Mouse (Mus musculus): ENCODE results near the gene Kank4. TPM values are rescaled to one million over a fixed set of nuclear protein-coding genes. Genes with fewer than 3 reads are reported as not detected.

Kank4 gene
- 0.13 and 0.33 TPM in 2 replicates for polyA plus RNA-seq (2014; fragmentation: Nextera tagmentation; extraction: Ambion mirVana)

DNA sequence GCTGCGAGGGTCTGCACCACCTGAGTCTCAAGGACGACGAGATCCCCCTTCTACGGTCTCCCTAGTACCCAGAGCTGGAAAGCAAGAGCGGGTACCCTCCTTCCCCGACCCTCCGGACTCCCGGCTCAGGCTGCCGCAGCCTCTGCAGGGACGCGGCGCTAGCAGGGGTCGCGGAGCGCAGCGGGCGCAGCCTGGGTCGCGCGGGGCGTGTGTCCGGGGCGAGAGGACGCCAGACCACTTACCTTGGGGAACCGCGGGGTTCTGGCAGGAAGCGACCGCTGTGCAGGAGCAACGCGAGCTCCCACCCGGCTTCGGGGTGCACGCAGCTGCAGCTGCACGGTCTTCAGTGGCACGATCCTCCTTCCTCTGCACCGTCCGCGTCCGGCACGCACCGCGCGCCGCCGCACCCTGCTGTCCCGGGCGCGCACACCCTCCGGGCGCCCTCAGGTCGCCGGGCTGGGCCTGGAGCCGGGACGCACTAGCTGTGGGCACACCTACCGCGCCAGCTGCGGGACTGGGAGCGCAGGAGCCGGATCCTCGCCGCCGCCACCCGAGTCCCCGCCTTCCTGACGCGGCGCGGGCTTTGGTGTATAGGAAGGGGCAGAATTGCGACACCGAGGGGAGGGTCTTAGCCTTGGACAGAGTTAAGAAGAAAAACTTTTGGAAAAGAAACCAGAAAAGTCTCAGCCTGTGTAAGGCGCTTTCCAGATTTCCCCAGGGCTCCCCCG, at the start of gene Kank4:
Gene Kank4 (minus strand): TSS at position 354 of the 728 bp plus-strand sequence.
- no peaks in the 10 kb centered on the region for H3K9me3 ChIP-seq (ENCODE audit: control insufficient read depth, low read length)
- ATAC-seq (replicated peaks; ENCODE audit: low FRiP score) (0 out of 2 replicates have a peak, but pooled peaks have one; percentile 31), DNase-seq (ENCODE audit: low spot score) (peak; percentile 41)
- peak within 1 kb of the TSS; percentile 71 for H3K4me2 ChIP-seq
- H3K4me1 ChIP-seq (replicated peaks; ENCODE audit: control insufficient read depth, insufficient read depth, low read length), result no peaks in the 10 kb centered on the region
- WGBS, result under 1% methylated on average over 62 of the region's 72 CpGs
- H3K4me3 ChIP-seq (ENCODE audit: low read depth, low read length), result peak within 1 kb of the TSS; percentile 53
- H3K36me3 ChIP-seq (ENCODE audit: control insufficient read depth, insufficient read depth, low read length), result no peaks in the 10 kb centered on the region
- no peak within 1 kb of the TSS for H3K27ac ChIP-seq (ENCODE audit: low read depth, low read length)
- H3K9ac ChIP-seq (ENCODE audit: low read depth, low read length), result no peak within 1 kb of the TSS
- peaks cover 39% of the 10 kb centered on the region for H3K27me3 ChIP-seq (replicated peaks; ENCODE audit: control insufficient read depth, insufficient read depth, low read length)

DNA sequence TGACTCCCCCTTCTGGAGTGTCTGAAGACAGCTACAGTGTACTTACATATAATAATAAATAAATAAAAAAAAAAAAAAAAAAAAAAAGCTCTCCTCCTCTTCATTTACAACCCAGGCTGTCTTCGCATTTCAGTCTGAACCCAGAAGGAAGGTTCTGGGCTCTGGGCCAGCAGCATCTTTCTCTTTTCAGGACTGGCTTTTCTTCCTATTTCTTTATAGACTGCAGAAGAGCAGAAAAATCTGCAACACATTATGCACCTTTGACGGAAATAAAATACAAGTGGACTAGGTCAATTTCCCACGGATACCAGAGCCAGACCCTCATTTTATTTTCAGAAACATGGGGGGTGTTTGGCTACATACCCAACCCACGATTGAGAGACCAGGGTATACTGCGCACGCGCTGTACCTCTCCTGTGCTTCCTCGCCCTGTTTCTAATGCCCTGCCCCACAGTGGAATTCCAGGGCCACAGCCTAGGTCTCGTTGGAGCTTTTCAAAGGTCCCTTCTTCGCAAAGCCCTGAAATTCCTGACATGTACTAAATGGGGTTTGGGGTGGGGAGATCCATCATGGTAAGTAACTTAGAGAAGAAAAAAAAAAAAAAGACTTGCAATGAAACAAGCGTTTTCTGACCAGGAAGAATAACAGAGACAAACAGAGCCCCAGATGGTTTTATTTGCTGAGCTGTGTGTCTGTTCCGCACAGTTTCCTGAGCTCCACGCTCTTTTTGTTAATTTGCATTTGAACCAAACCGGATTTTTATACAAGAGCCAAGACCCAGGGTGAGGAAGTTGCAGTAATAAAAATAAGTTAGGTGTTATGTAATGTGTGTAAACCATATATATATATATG, 48.3 kb upstream of the Kank4 start:
- no peaks in the 10 kb centered on the region for H3K27me3 ChIP-seq (replicated peaks; ENCODE audit: control insufficient read depth, insufficient read depth, low read length)
- no peaks in the 10 kb centered on the region for H3K9me3 ChIP-seq (ENCODE audit: control insufficient read depth, low read length)
- DNase-seq (ENCODE audit: low spot score) (no peak), ATAC-seq (replicated peaks; ENCODE audit: low FRiP score) (no peak)
- no peak overlapping the region for H3K9ac ChIP-seq (ENCODE audit: low read depth, low read length)
- H3K36me3 ChIP-seq (ENCODE audit: control insufficient read depth, insufficient read depth, low read length), result no peaks in the 10 kb centered on the region
- no peak overlapping the region for H3K27ac ChIP-seq (ENCODE audit: low read depth, low read length)
- H3K4me1 ChIP-seq (replicated peaks; ENCODE audit: control insufficient read depth, insufficient read depth, low read length), result no peaks in the 10 kb centered on the region
- no peak overlapping the region for H3K4me3 ChIP-seq (ENCODE audit: low read depth, low read length)
- WGBS, result 85% methylated on average over 14 of the region's 14 CpGs
- H3K4me2 ChIP-seq, result no peak overlapping the region

DNA sequence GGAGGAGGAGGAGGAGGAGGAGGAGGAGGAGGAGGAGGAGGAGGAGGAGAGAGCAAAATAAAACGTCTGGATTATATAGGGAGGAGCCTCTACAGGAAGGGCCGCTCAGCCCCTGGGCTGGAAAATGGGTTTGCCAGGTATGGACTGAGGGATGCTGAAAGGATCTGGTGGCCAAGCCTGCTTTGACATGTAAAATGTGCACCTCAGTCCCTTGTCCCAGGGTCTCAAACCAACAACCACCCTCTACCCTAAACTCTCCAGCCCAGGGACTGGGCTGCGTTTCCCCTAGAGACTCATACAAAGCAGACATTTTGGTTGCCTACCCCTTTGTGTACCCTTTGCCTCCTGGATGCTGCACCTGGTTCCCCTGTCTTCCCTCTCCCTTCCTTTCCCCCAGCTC, 47.2 kb upstream of the Kank4 start:
- Histone ChIP-seq H3K36me3 (ENCODE audit: control insufficient read depth, insufficient read depth, low read length) (no peaks in the 10 kb centered on the region), H3K4me1 (replicated peaks; ENCODE audit: control insufficient read depth, insufficient read depth, low read length) (no peaks in the 10 kb centered on the region), H3K27ac (ENCODE audit: low read depth, low read length) (no peak overlapping the region), H3K9me3 (ENCODE audit: control insufficient read depth, low read length) (no peaks in the 10 kb centered on the region; the same call in 1 of the 2 replicates), H3K27me3 (replicated peaks; ENCODE audit: control insufficient read depth, insufficient read depth, low read length) (no peaks in the 10 kb centered on the region), H3K4me2 (no peak overlapping the region), H3K4me3 (ENCODE audit: low read depth, low read length) (no peak overlapping the region), H3K9ac (ENCODE audit: low read depth, low read length) (no peak overlapping the region)
- no peak for DNase-seq (ENCODE audit: low spot score)
- WGBS, result 67% methylated on average over 3 of the region's 3 CpGs
- ATAC-seq (replicated peaks; ENCODE audit: low FRiP score), result no peak

DNA sequence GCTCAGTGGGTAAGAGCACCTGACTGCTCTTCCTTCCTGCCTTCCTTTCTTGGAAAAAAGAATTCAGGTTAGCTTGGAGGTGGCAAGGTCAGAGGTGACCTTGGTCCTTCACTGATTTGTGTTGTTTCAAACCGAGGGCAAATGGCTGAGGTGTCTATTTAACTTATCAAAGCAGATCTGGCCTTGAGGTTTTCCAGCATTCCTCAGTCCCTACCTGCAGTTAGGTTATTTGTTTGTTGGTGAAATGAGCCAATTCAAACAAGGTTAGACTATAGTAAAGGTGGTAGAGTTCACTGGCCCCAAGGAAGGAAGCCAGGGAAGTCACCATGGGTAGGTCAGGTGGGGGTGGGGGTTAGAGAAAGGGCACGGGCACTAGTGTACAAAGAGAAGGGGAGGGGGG, 46.8 kb upstream of the Kank4 start:
- WGBS, result 43% methylated on average over 1 of the region's 2 CpGs
- no peak for ATAC-seq (replicated peaks; ENCODE audit: low FRiP score)
- no peak overlapping the region for H3K9ac ChIP-seq (ENCODE audit: low read depth, low read length)
- no peaks in the 10 kb centered on the region for H3K4me1 ChIP-seq (replicated peaks; ENCODE audit: control insufficient read depth, insufficient read depth, low read length)
- H3K27me3 ChIP-seq (replicated peaks; ENCODE audit: control insufficient read depth, insufficient read depth, low read length), result no peaks in the 10 kb centered on the region
- H3K4me2 ChIP-seq, result no peak overlapping the region
- H3K27ac ChIP-seq (ENCODE audit: low read depth, low read length), result no peak overlapping the region
- no peak overlapping the region for H3K4me3 ChIP-seq (ENCODE audit: low read depth, low read length)
- no peaks in the 10 kb centered on the region for H3K36me3 ChIP-seq (ENCODE audit: control insufficient read depth, insufficient read depth, low read length)
- no peaks in the 10 kb centered on the region; the same call in 1 of the 2 replicates for H3K9me3 ChIP-seq (ENCODE audit: control insufficient read depth, low read length)
- no peak for DNase-seq (ENCODE audit: low spot score)

DNA sequence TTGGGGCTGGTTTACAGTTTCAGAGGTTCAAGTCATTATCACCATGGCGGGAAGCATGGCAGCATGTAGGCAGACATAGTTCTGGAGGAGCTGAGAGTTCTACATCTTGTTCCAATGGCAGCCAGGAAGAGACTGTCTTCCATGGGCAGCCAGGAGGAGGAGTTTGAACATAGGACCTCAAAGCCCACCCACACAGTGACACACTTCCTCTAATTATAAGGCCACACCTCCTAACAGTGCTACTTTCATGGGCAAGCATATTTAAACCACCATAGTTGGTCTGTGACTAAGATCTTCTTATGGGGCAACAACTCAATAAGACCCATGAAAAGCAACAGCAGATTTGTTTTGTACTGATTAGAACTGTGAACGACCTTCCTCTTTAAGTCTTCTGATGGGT, 46.1 kb upstream of the Kank4 start:
- ATAC-seq (replicated peaks; ENCODE audit: low FRiP score), result no peak
- WGBS, result 78% methylated on average over 2 of the region's 2 CpGs
- no peak overlapping the region for H3K9ac ChIP-seq (ENCODE audit: low read depth, low read length)

DNA sequence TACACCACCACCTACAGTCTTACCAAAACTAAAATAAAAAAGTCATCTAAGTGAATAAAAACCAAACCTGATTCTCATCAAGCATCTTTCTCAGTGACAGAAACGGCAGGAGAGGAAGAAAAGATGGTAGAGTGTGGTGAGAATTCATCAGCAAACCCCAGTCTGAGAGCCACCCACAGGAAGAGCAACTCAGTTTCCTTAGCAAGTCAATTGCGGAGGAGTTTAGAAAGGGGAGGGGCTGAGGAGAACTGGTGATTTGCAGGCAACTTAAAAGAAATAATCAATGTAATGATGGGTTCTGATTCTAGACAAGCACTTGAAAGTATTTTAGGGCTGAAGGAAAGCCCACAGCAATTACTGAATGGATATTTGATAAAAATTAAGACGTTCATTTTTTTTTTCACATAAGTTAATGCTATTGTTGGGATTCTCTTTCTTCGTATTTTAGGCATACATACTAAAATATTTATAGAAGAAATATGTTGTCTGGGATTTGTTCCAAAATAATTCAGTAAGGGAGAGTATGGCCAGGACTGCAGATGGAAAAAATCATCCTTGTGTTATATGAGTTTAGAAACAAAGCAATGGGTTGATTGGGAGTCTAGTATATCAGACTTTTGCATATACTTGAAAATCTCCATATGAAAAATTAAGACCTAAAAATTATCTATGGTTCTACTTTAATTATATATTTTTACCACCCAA, 41.0 kb upstream of the Kank4 start:
- Histone ChIP-seq H3K4me3 (ENCODE audit: low read depth, low read length) (no peak overlapping the region), H3K4me2 (no peak overlapping the region), H3K9me3 (ENCODE audit: control insufficient read depth, low read length) (no peaks in the 10 kb centered on the region; the same call in 1 of the 2 replicates), H3K4me1 (replicated peaks; ENCODE audit: control insufficient read depth, insufficient read depth, low read length) (no peaks in the 10 kb centered on the region), H3K36me3 (ENCODE audit: control insufficient read depth, insufficient read depth, low read length) (no peaks in the 10 kb centered on the region), H3K9ac (ENCODE audit: low read depth, low read length) (no peak overlapping the region), H3K27me3 (replicated peaks; ENCODE audit: control insufficient read depth, insufficient read depth, low read length) (no peaks in the 10 kb centered on the region), H3K27ac (ENCODE audit: low read depth, low read length) (no peak overlapping the region)
- WGBS, result 69% methylated on average over 4 of the region's 4 CpGs
- DNase-seq (ENCODE audit: low spot score) (no peak), ATAC-seq (replicated peaks; ENCODE audit: low FRiP score) (no peak)

More for the DNA sequence above, 46.1 kb upstream of the Kank4 start:
- no peaks in the 10 kb centered on the region for H3K36me3 ChIP-seq (ENCODE audit: control insufficient read depth, insufficient read depth, low read length)
- H3K27ac ChIP-seq (ENCODE audit: low read depth, low read length), result no peak overlapping the region
- H3K9me3 ChIP-seq (ENCODE audit: control insufficient read depth, low read length), result no peaks in the 10 kb centered on the region; the same call in 1 of the 2 replicates
- no peak for DNase-seq (ENCODE audit: low spot score)
- no peaks in the 10 kb centered on the region for H3K27me3 ChIP-seq (replicated peaks; ENCODE audit: control insufficient read depth, insufficient read depth, low read length)
- H3K4me1 ChIP-seq (replicated peaks; ENCODE audit: control insufficient read depth, insufficient read depth, low read length), result no peaks in the 10 kb centered on the region
- H3K4me2 ChIP-seq, result no peak overlapping the region
- H3K4me3 ChIP-seq (ENCODE audit: low read depth, low read length), result no peak overlapping the region

DNA sequence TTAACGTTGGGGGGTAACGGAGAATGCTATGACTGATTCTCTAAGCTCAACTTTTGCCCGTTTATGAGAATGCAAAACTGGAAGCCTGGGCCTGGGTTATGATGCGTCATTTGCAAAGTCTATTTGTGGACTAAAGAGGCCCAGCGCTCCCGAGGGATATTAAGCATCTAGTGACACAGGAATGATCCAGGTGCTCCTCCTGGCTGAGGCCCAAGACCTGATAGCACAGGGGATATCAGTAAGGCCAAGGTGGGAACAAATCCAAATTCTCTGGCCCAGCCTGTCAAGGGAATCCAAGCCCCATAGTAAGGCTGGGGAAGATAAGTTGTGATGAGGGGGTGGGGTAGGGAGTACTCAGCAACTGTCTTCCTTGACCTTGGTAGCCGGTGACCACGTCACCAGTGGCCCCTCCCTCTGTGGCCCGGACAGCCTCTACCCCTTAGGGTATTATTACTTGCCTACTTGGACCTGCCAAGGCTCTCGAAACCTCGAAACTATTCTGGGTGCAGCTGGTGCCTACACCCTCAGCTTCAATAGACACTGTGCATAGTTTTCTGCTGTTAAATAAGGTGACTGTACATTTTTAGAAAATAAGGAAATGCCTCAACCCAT, 39.8 kb upstream of the Kank4 start:
- Histone ChIP-seq H3K27me3 (replicated peaks; ENCODE audit: control insufficient read depth, insufficient read depth, low read length) (no peaks in the 10 kb centered on the region), H3K4me1 (replicated peaks; ENCODE audit: control insufficient read depth, insufficient read depth, low read length) (no peaks in the 10 kb centered on the region), H3K36me3 (ENCODE audit: control insufficient read depth, insufficient read depth, low read length) (no peaks in the 10 kb centered on the region), H3K27ac (ENCODE audit: low read depth, low read length) (no peak overlapping the region), H3K9ac (ENCODE audit: low read depth, low read length) (no peak overlapping the region), H3K4me3 (ENCODE audit: low read depth, low read length) (no peak overlapping the region), H3K4me2 (no peak overlapping the region), H3K9me3 (ENCODE audit: control insufficient read depth, low read length) (no peaks in the 10 kb centered on the region; the same call in 1 of the 2 replicates)
- DNase-seq (ENCODE audit: low spot score) (no peak), ATAC-seq (replicated peaks; ENCODE audit: low FRiP score) (no peak)
- WGBS, result 79% methylated on average over 11 of the region's 11 CpGs

DNA sequence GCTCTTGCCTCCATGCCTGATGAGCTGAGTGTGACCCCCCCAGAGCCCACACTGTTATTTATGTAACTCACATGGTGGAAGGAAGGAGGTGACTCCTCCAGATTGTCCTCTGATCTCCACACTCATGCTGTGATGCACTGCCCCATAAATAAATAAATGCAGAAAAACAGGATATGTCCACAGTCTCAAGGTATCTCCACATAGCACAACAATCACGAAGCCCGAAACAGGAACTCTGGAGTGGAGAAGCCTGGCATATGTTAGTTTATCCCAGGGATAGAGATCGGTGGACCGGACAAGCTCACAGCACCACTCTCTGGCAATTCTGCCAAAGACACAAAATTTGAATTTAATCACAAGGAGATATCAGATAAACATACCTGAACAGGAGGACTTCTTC, 36.6 kb upstream of the Kank4 start:
- Histone ChIP-seq H3K4me2 (no peak overlapping the region), H3K36me3 (ENCODE audit: control insufficient read depth, insufficient read depth, low read length) (no peaks in the 10 kb centered on the region), H3K9ac (ENCODE audit: low read depth, low read length) (no peak overlapping the region), H3K27ac (ENCODE audit: low read depth, low read length) (no peak overlapping the region), H3K4me1 (replicated peaks; ENCODE audit: control insufficient read depth, insufficient read depth, low read length) (no peaks in the 10 kb centered on the region), H3K27me3 (replicated peaks; ENCODE audit: control insufficient read depth, insufficient read depth, low read length) (no peaks in the 10 kb centered on the region), H3K4me3 (ENCODE audit: low read depth, low read length) (no peak overlapping the region), H3K9me3 (ENCODE audit: control insufficient read depth, low read length) (no peaks in the 10 kb centered on the region)
- ATAC-seq (replicated peaks; ENCODE audit: low FRiP score), result no peak
- WGBS, result 78% methylated on average over 4 of the region's 4 CpGs
- DNase-seq (ENCODE audit: low spot score), result no peak
